Mouse (Mus musculus): ENCODE results near the gene Tmem114. TPM values are rescaled to one million over a fixed set of nuclear protein-coding genes. Genes with fewer than 3 reads are reported as not detected.

Tmem114 gene
- polyA plus RNA-seq, 1 experiment from 2014 or later = 0.14 TPM

DNA sequence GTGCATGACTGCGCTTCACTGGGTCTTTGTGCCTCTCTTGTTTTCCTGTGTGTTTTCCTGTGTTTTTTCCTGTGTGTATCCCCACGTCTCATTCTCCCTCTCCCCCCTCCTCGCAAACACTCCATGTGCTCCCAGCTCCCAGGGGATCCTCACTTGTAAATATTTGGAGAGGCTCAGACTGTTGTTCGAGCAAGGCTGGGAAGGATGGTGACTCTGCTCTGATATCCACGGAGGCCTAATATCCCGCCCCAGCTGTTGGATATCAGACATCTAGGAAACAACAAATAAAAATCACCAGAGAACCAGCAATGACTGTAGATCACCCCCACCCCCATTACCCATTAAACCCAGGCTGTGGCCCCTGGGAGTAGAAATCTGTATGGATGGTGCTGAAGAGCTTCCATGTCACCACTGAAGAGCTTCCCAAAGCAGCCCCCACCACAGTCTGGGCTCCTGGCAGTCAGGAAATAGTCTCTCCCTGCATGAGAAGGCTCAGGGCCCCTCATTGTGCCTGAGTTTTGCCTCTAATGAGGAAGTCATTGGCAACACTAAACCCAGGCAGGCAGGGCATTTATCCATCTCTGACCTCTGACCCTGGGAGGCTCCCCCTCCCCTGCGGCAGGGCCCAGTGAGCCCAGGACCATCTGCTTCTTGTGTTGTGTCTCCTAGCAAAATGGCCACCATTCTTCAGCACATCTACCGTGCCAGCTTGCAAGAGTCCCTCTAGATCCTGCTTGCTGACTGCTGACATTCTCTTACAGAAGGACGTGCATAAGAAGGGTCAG is 23.6 kb downstream of the Tmem114 start:
- no peak overlapping the region for H3K4me3 ChIP-seq
- H3K27ac ChIP-seq = no peak overlapping the region
- WGBS = 75% methylated on average over 9 of the region's 9 CpGs
- no peak for DNase-seq (ENCODE audit: extremely low spot score, low spot score)
- no peaks in the 10 kb centered on the region for H3K27me3 ChIP-seq (ENCODE audit: poor library complexity, severe bottlenecking)
- no peaks in the 10 kb centered on the region for H3K36me3 ChIP-seq (replicated peaks)
- H3K9me3 ChIP-seq = no peaks in the 10 kb centered on the region
- peaks cover 23% of the 10 kb centered on the region for H3K4me1 ChIP-seq

- Histone ChIP-seq H3K27ac (no peak overlapping the region), H3K4me1 (peaks cover 23% of the 10 kb centered on the region), H3K9me3 (no peaks in the 10 kb centered on the region), H3K27me3 (ENCODE audit: poor library complexity, severe bottlenecking) (no peaks in the 10 kb centered on the region), H3K36me3 (replicated peaks) (no peaks in the 10 kb centered on the region), H3K4me3 (no peak overlapping the region)
- DNase-seq (ENCODE audit: extremely low spot score, low spot score) = no peak
- WGBS = 93% methylated on average over 6 of the region's 6 CpGs
Observed at GRCm38 (mm10) chr16:8399868-8400267, 25.1 kb downstream of the Tmem114 start.

DNA sequence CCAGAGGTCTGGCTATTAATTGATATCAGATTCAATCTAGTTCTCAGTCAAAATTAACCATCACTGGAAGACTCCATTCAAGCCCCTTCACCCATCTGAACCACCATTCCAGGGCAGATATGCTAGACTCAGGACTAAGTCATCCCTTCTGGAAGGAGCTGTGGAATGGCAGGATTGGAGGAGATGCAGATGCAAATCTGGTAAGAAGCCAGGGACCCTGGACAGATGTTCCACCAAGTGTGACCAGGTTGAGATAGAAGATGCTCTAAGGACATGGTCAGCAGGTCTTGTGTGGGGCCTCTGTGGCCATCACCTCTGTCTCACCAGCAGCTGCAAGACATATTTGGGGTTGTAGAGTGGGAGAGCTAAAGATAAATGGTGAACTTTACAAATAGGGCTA is 30.0 kb downstream of the Tmem114 start:
- H3K9me3 ChIP-seq = no peaks in the 10 kb centered on the region
- H3K36me3 ChIP-seq (replicated peaks) = no peaks in the 10 kb centered on the region
- H3K27me3 ChIP-seq (ENCODE audit: poor library complexity, severe bottlenecking) = no peaks in the 10 kb centered on the region
- H3K27ac ChIP-seq = no peak overlapping the region
- H3K4me3 ChIP-seq = no peak overlapping the region
- H3K4me1 ChIP-seq = peaks cover 12% of the 10 kb centered on the region
- no peak for DNase-seq (ENCODE audit: extremely low spot score, low spot score)

DNA sequence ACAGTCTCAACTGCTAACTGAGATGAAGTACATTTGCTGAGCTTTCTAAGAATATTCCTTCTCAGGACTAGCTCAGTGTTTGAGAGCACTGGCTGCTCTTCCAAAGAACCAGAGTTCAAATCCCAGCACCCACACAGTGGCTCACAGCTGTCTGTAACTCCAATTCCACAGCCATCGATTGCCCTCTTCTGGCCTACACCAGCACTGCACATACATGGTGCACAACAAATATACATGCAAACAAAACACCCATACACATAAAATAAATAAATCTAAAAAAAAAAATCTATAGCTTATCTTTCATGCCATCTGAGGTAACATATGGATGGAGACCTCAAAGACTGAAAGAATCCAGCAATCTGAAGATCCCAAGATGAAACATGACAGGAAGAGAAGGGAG is 36.4 kb downstream of the Tmem114 start:
- no peak for DNase-seq (ENCODE audit: extremely low spot score, low spot score)
- Histone ChIP-seq H3K27me3 (ENCODE audit: poor library complexity, severe bottlenecking) (no peaks in the 10 kb centered on the region), H3K27ac (no peak overlapping the region), H3K4me3 (no peak overlapping the region), H3K9me3 (no peaks in the 10 kb centered on the region), H3K36me3 (replicated peaks) (no peaks in the 10 kb centered on the region), H3K4me1 (no peaks in the 10 kb centered on the region)
- 91% methylated on average over 1 of the region's 1 CpGs for WGBS

- 78% methylated on average over 6 of the region's 6 CpGs for WGBS
- Histone ChIP-seq H3K27me3 (ENCODE audit: poor library complexity, severe bottlenecking) (no peaks in the 10 kb centered on the region), H3K27ac (no peak overlapping the region), H3K9me3 (no peaks in the 10 kb centered on the region), H3K4me3 (no peak overlapping the region), H3K36me3 (replicated peaks) (no peaks in the 10 kb centered on the region), H3K4me1 (no peaks in the 10 kb centered on the region)
- no peak for DNase-seq (ENCODE audit: extremely low spot score, low spot score)
Observed at GRCm38 (mm10) chr16:8386386-8386785, 38.5 kb downstream of the Tmem114 start.

DNA sequence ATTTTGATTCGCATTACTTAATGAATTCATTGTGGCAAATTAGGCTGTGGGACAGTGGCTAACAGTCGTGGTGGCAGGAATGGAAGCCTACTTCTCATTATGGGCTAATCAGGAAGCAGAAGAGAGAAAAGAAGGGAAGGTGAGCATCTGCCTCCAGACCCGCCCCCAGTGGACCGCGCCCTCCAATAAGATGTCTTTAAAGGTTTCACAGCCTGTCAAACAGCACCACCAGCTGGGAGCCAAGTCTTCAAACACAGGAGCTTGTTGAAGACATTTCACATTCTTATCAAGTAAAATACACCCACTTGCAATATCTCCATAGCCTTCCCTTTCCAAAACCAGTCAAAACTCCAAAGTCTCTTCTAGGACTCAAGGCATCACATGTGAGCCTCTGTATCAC is 39.3 kb downstream of the Tmem114 start:
- 79% methylated on average over 5 of the region's 5 CpGs for WGBS
- H3K9me3 ChIP-seq = no peaks in the 10 kb centered on the region
- DNase-seq (ENCODE audit: extremely low spot score, low spot score) = no peak
- no peak overlapping the region for H3K27ac ChIP-seq
- no peaks in the 10 kb centered on the region for H3K27me3 ChIP-seq (ENCODE audit: poor library complexity, severe bottlenecking)
- H3K36me3 ChIP-seq (replicated peaks) = no peaks in the 10 kb centered on the region
- H3K4me1 ChIP-seq = no peaks in the 10 kb centered on the region
- no peak overlapping the region for H3K4me3 ChIP-seq

DNA sequence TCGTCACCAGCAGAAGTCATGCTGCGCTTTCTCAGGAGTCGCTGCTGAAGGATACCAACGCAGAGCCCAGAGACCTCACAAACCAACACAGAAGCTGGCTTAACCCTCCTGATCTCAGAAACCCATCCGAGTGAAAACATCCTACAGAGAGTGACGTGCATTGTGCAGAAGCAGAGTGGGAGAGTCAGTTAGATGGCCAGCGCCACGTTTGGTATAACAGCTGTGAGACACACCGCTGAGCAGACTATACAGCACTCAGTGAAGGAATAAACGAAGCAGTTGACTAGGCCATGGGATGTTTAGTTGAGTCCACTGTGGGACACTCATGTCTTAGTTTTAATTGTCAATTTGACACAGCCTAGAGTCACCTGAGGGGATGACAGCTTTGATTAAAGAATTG is 40.2 kb downstream of the Tmem114 start:
- 74% methylated on average over 10 of the region's 10 CpGs for WGBS
- no peaks in the 10 kb centered on the region for H3K9me3 ChIP-seq
- no peak overlapping the region for H3K4me3 ChIP-seq

DNA sequence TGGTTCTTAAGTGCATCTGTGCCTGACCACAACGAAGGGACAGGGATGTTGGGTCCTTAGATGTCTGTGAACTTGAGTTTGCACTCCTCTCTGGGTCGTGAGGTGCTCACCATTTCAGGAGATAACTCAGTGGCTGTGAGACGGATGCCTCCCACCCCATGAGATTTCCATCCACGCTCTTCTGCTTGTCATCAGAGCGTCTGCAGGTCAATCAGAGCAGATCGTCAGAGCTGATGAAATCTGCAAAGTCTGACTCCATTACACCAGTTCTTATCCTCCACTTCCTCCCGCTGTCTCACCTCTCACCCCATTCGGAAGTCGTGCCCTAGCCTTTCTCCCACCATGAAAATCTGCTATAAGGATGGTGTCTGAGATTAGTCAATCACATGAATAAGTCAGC is 41.5 kb downstream of the Tmem114 start:
- H3K4me3 ChIP-seq = no peak overlapping the region
- H3K9me3 ChIP-seq = no peaks in the 10 kb centered on the region
- H3K27me3 ChIP-seq (ENCODE audit: poor library complexity, severe bottlenecking) = no peaks in the 10 kb centered on the region
- WGBS = 87% methylated on average over 9 of the region's 9 CpGs
- DNase-seq (ENCODE audit: extremely low spot score, low spot score) = no peak
- no peaks in the 10 kb centered on the region for H3K36me3 ChIP-seq (replicated peaks)
- H3K4me1 ChIP-seq = peaks cover 10% of the 10 kb centered on the region
- H3K27ac ChIP-seq = no peak overlapping the region

More for the DNA sequence above, 40.2 kb downstream of the Tmem114 start:
- Histone ChIP-seq H3K36me3 (replicated peaks) (no peaks in the 10 kb centered on the region), H3K27ac (no peak overlapping the region), H3K27me3 (ENCODE audit: poor library complexity, severe bottlenecking) (no peaks in the 10 kb centered on the region), H3K4me1 (peaks cover 6% of the 10 kb centered on the region)
- no peak for DNase-seq (ENCODE audit: extremely low spot score, low spot score)

GRCm38 (mm10) chr16:8363066-8363465 is 61.9 kb downstream of the Tmem114 start:
- no peak overlapping the region for H3K27ac ChIP-seq
- 73% methylated on average over 3 of the region's 3 CpGs for WGBS
- no peaks in the 10 kb centered on the region for H3K36me3 ChIP-seq (replicated peaks)
- no peak overlapping the region for H3K4me3 ChIP-seq
- no peaks in the 10 kb centered on the region for H3K27me3 ChIP-seq (ENCODE audit: poor library complexity, severe bottlenecking)
- H3K9me3 ChIP-seq = no peaks in the 10 kb centered on the region
- DNase-seq (ENCODE audit: extremely low spot score, low spot score) = no peak
- H3K4me1 ChIP-seq = no peaks in the 10 kb centered on the region

Other genes with a start within 250 kb of the Tmem114 start
- gene Mettl22, start 45.7 kb upstream of the Tmem114 start, polyA plus RNA-seq (2016; fragmentation: Nextera tagmentation; extraction: Ambion mirVana) = 24.4 and 25.7 TPM in 2 replicates
- 16.2 and 16.8 TPM in 2 replicates for gene Abat, start 88.3 kb upstream of the Tmem114 start, polyA plus RNA-seq (2016; fragmentation: Nextera tagmentation; extraction: Ambion mirVana)
- 49.8 and 54.4 TPM in 2 replicates for gene Pmm2, start 212.5 kb upstream of the Tmem114 start, polyA plus RNA-seq (2016; fragmentation: Nextera tagmentation; extraction: Ambion mirVana)
- 27.1 and 27.5 TPM in 2 replicates for gene Tmem186, start 212.6 kb upstream of the Tmem114 start, polyA plus RNA-seq (2016; fragmentation: Nextera tagmentation; extraction: Ambion mirVana)
- gene Carhsp1, start 247.0 kb upstream of the Tmem114 start, polyA plus RNA-seq (2016; fragmentation: Nextera tagmentation; extraction: Ambion mirVana) = 137 and 143 TPM in 2 replicates

Data from forebrain, embryonic 10.5 days (tissue).